Mouse (Mus musculus): ENCODE data around the gene Raet1e.
"Not testable (repeated sequence)": the region's sequence is repeated elsewhere in the genome, so short reads cannot be mapped to it uniquely, and the experiment has no call there.

- not testable (repeated sequence) for TF ChIP-seq CTCF (IDR thresholded peaks at IDR 0.05; ENCODE audit: low read depth); EP300 (optimal IDR thresholded peaks at IDR 0.05)
Observed at GRCm38 (mm10) chr10:22151863-22152640, 6.3 kb upstream of the Raet1e start.

Measured in stomach, postnatal 0 days (tissue).